Mouse (Mus musculus): ENCODE measurements around the gene Hacd4. TPM values are rescaled to one million over a fixed set of nuclear protein-coding genes. Genes with fewer than 3 reads are reported as not detected.
"Not testable (repeated sequence)": the region's sequence is repeated elsewhere in the genome, so short reads cannot be mapped to it uniquely, and the experiment has no call there.

Gene Hacd4
- polyA plus RNA-seq, 1 experiment from 2014 or later, result 7.8 TPM

DNA sequence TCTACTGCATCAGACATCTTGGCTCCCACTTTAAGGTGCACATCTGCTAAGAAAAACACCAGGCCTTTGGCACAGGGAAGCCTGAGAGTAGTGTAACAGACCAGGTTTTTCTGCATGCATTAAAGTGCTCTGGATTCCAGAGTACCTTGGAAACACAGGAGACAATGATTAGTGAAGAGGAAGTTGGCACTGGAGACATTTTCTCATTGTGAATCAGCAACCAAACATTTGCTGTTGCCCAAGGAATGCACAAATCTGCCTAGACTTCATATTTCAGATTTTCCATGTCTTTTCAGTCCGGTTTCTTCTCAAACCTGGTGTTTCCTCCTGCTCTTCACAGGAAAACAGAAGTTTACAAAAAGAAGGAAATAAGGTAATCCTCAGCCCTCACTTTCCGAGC lies 26.4 kb downstream of the Hacd4 start:
- H3K4me1 ChIP-seq (ENCODE audit: control insufficient read depth, insufficient read depth, low read length), result peaks cover 7% of the 10 kb centered on the region; the same call in 1 of the 2 replicates
- ATAC-seq (replicated peaks; ENCODE audit: extremely low read depth, insufficient read depth, low FRiP score), result no peak
- WGBS, result 72% methylated on average over 2 of the region's 2 CpGs
- H3K27me3 ChIP-seq (ENCODE audit: control insufficient read depth, insufficient read depth, low read length), result no peaks in the 10 kb centered on the region
- no peaks in the 10 kb centered on the region for H3K9me3 ChIP-seq (replicated peaks; ENCODE audit: control insufficient read depth, low read length)
- no peaks in the 10 kb centered on the region; the same call in 1 of the 2 replicates for H3K36me3 ChIP-seq (ENCODE audit: control insufficient read depth, insufficient read depth)
- no peak overlapping the region for H3K4me3 ChIP-seq (ENCODE audit: low read length)
- no peak overlapping the region for H3K9ac ChIP-seq (ENCODE audit: low read length)
- H3K27ac ChIP-seq (ENCODE audit: low read length), result no peak overlapping the region
- no peak overlapping the region for H3K4me2 ChIP-seq (ENCODE audit: low read depth, low read length)

DNA sequence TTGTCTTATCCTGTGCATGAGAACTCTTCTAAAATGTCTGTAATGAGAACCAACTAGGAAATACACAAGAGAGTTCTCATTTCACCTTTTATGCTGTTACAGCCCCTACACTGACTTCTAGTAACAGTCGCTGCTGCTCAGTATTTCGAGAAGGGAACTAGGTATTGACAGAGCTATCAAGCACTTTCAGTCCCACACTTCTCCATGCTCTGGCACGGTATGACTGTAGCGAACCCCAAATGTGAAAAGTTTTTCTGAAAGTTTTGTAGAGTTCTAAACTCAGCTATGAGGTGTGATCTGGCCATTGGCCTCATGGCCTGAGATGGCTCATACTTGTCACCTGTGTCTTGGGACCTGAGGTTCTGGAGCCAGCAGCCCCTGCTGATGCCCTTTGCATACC lies 29.4 kb downstream of the Hacd4 start:
- 92% methylated on average over 4 of the region's 4 CpGs for WGBS
- H3K9ac ChIP-seq (ENCODE audit: low read length), result no peak overlapping the region
- H3K4me3 ChIP-seq (ENCODE audit: low read length), result no peak overlapping the region
- H3K27ac ChIP-seq (ENCODE audit: low read length), result no peak overlapping the region
- ATAC-seq (replicated peaks; ENCODE audit: extremely low read depth, insufficient read depth, low FRiP score), result no peak
- H3K27me3 ChIP-seq (ENCODE audit: control insufficient read depth, insufficient read depth, low read length), result no peaks in the 10 kb centered on the region
- H3K4me2 ChIP-seq (ENCODE audit: low read depth, low read length), result no peak overlapping the region
- H3K36me3 ChIP-seq (ENCODE audit: control insufficient read depth, insufficient read depth), result no peaks in the 10 kb centered on the region; the same call in 1 of the 2 replicates
- no peaks in the 10 kb centered on the region for H3K9me3 ChIP-seq (replicated peaks; ENCODE audit: control insufficient read depth, low read length)
- H3K4me1 ChIP-seq (ENCODE audit: control insufficient read depth, insufficient read depth, low read length), result peaks cover 3% of the 10 kb centered on the region

DNA sequence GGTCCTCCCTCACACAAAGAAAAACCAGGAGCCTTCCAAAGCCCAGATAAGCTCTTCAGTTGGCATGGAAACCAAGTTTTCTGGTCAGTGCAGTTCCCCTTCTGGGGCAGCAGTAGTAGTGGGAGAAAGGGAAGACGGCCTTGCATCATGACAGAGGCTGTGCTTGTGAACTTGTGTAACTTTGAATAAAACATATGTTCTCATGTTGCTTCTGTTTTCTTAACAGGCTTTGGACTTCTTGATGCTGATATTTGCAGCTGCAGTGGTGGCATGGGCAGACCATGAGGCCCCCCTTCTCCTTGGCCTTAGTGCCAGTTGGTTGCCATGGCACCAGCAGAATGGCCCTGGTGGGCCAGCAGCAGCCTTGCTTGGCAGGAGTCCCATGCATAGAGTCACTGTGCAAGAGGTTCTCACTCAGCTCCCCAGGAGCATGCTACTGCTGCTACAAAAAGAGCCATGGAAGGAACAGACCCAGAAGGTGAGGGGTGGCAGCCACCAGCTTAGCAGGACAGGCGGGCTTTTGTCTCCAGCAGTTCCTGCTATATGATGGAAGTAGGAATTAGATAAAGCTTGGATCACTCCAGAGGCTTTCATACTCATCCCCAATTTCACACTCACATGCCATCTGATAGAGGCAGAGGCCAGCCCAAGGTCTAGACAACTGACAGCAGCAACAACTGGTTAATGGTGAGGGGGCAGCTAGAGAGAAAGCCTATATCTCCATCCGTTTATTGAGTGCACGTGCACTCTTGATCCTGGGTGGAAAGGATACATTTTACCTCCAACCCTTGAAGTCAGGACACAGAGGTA lies 31.6 kb downstream of the Hacd4 start:
- Histone ChIP-seq H3K27ac (ENCODE audit: low read length) (no peak overlapping the region), H3K27me3 (ENCODE audit: control insufficient read depth, insufficient read depth, low read length) (no peaks in the 10 kb centered on the region), H3K4me3 (ENCODE audit: low read length) (no peak overlapping the region), H3K9ac (ENCODE audit: low read length) (no peak overlapping the region), H3K36me3 (ENCODE audit: control insufficient read depth, insufficient read depth) (no peaks in the 10 kb centered on the region; the same call in 1 of the 2 replicates), H3K4me2 (ENCODE audit: low read depth, low read length) (no peak overlapping the region), H3K4me1 (ENCODE audit: control insufficient read depth, insufficient read depth, low read length) (peaks cover 3% of the 10 kb centered on the region), H3K9me3 (replicated peaks; ENCODE audit: control insufficient read depth, low read length) (no peaks in the 10 kb centered on the region)
- 77% methylated on average over 4 of the region's 4 CpGs for WGBS
- ATAC-seq (replicated peaks; ENCODE audit: extremely low read depth, insufficient read depth, low FRiP score), result no peak

DNA sequence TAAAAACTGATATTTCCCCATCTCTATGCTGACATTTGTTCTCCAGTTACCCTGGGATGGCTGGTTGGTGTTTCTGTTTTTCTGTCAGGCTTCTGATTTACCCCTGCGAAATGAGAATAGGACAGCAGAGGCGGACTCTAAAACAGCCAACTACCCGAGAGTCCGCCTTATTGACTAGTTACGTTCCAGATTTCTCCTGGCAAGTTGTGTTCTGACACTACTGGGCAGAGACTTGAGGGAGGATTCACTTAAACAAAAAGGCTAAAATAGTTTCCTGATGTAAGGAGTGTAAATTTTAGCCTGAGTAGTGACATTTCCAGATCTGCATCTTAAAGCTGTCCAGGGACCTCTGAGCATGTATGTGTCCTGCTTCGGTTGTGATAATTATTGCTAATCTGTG lies 35.8 kb downstream of the Hacd4 start:
- no peak overlapping the region for H3K4me3 ChIP-seq (ENCODE audit: low read length)
- no peaks in the 10 kb centered on the region for H3K36me3 ChIP-seq (ENCODE audit: control insufficient read depth, insufficient read depth)
- H3K27ac ChIP-seq (ENCODE audit: low read length), result no peak overlapping the region
- no peak overlapping the region for H3K4me2 ChIP-seq (ENCODE audit: low read depth, low read length)
- ATAC-seq (replicated peaks; ENCODE audit: extremely low read depth, insufficient read depth, low FRiP score), result no peak
- H3K9me3 ChIP-seq (replicated peaks; ENCODE audit: control insufficient read depth, low read length), result no peaks in the 10 kb centered on the region
- WGBS, result 93% methylated on average over 6 of the region's 6 CpGs
- peaks cover 3% of the 10 kb centered on the region for H3K4me1 ChIP-seq (ENCODE audit: control insufficient read depth, insufficient read depth, low read length)
- H3K9ac ChIP-seq (ENCODE audit: low read length), result no peak overlapping the region
- H3K27me3 ChIP-seq (ENCODE audit: control insufficient read depth, insufficient read depth, low read length), result no peaks in the 10 kb centered on the region

DNA sequence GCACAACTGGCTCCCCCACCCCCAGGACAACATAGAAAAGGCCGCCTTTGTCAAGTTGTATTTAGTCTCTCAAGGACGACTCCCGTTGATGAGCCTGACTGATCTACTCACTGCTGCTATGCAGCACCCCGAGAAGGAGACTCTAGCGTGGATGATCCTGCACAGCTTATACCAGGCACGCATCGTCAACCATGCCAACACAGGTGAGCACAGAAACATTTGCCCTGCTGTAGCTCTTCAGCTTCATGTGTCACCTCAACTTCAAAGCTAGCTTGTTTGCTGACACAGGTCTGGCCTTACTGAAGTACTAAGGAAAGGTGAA lies 37.8 kb downstream of the Hacd4 start:
- Histone ChIP-seq H3K4me3 (ENCODE audit: low read length) (no peak overlapping the region), H3K9me3 (replicated peaks; ENCODE audit: control insufficient read depth, low read length) (no peaks in the 10 kb centered on the region), H3K36me3 (ENCODE audit: control insufficient read depth, insufficient read depth) (no peaks in the 10 kb centered on the region), H3K27me3 (ENCODE audit: control insufficient read depth, insufficient read depth, low read length) (no peaks in the 10 kb centered on the region), H3K4me1 (ENCODE audit: control insufficient read depth, insufficient read depth, low read length) (no peaks in the 10 kb centered on the region; the same call in 1 of the 2 replicates), H3K27ac (ENCODE audit: low read length) (no peak overlapping the region), H3K9ac (ENCODE audit: low read length) (no peak overlapping the region), H3K4me2 (ENCODE audit: low read depth, low read length) (no peak overlapping the region)
- no peak for ATAC-seq (replicated peaks; ENCODE audit: extremely low read depth, insufficient read depth, low FRiP score)
- 90% methylated on average over 7 of the region's 7 CpGs for WGBS

DNA sequence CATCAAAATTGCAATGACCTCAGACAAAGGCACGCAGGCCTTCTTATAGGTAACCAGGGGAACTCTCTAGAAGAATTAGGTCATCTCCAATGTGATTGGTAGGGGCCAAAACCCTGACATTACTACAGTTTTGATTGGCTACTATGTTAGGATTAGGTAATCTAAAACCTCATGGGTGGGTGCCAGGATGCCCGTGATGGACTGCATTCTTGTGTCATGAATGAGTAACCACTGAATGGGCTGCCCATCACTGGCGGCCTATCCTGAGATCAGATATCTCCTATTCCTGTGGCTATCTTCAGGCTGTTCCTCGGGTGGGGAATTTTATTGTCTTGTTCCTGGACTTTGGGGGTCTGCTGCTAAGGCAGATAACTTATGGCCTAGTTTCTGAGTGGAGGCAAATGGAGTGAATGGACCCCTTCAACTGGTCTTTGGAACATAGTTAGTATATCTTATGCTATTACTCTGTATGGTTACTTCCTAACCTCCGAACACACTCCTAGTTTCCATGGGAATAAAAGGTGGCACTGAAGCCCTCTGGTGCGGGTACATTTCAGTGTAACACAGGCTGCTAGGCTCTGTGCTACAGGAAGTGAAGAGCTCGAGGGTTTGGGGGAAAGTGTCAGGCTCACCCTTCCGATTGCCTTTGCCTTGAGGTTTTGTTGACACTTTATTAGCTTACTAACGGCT lies 38.3 kb downstream of the Hacd4 start:
- no peak overlapping the region for H3K4me3 ChIP-seq (ENCODE audit: low read length)
- H3K9ac ChIP-seq (ENCODE audit: low read length), result no peak overlapping the region
- H3K27me3 ChIP-seq (ENCODE audit: control insufficient read depth, insufficient read depth, low read length), result no peaks in the 10 kb centered on the region
- H3K27ac ChIP-seq (ENCODE audit: low read length), result no peak overlapping the region
- H3K4me1 ChIP-seq (ENCODE audit: control insufficient read depth, insufficient read depth, low read length), result no peaks in the 10 kb centered on the region; the same call in 1 of the 2 replicates
- no peaks in the 10 kb centered on the region for H3K9me3 ChIP-seq (replicated peaks; ENCODE audit: control insufficient read depth, low read length)
- no peak for ATAC-seq (replicated peaks; ENCODE audit: extremely low read depth, insufficient read depth, low FRiP score)
- WGBS, result 69% methylated on average over 9 of the region's 9 CpGs
- no peaks in the 10 kb centered on the region for H3K36me3 ChIP-seq (ENCODE audit: control insufficient read depth, insufficient read depth)
- H3K4me2 ChIP-seq (ENCODE audit: low read depth, low read length), result no peak overlapping the region

DNA sequence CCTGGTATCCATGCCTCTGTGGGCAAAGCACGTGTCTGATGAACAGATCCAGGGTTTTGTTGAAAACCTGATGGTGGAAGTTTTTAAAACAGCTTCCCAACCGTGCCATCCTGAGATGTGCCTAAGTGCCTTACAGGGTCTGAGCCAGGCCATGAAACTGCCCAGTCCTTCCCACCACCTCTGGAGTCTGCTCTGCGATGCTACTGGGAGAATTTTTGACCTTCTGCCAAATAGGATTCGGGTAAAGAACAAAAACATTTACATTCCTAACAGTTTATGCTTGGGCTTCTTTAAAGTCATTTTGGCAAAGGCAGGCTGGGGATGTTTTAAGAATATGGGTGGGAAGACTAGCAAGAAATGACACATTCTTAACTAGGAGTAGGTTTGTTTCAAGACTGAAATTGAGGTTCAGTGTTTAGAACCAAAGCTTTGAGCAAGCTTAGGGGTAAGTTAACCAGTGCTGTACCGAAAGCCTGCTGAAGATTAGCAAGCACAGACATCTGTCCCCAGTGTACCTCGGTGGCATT lies 41.7 kb downstream of the Hacd4 start:
- Histone ChIP-seq H3K9me3 (replicated peaks; ENCODE audit: control insufficient read depth, low read length) (no peaks in the 10 kb centered on the region), H3K4me1 (ENCODE audit: control insufficient read depth, insufficient read depth, low read length) (peaks cover 6% of the 10 kb centered on the region; the same call in 1 of the 2 replicates), H3K9ac (ENCODE audit: low read length) (no peak overlapping the region), H3K4me2 (ENCODE audit: low read depth, low read length) (no peak overlapping the region), H3K27me3 (ENCODE audit: control insufficient read depth, insufficient read depth, low read length) (no peaks in the 10 kb centered on the region), H3K36me3 (ENCODE audit: control insufficient read depth, insufficient read depth) (no peaks in the 10 kb centered on the region), H3K4me3 (ENCODE audit: low read length) (no peak overlapping the region), H3K27ac (ENCODE audit: low read length) (no peak overlapping the region)
- 48% methylated on average over 6 of the region's 6 CpGs for WGBS
- no peak for ATAC-seq (replicated peaks; ENCODE audit: extremely low read depth, insufficient read depth, low FRiP score)

DNA sequence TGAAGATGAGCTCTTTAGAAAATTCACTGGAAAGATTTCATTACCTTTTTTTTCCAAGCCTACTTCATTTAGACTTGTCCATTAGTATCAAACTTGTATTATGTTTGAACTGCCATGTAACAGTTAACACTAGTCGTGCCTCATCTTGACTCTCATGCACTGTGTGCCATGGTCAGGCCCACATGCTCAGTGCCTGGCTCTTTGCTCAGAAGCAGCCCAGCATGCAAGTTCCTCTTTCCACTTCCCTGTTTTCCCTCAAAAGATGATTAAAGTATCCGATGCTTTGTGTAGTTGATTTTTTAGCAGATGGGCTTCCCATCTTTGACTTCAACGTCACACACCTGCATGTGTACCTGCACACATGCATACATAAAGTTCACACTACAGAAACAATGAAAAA lies 43.0 kb downstream of the Hacd4 start:
- H3K27ac ChIP-seq (ENCODE audit: low read length), result no peak overlapping the region
- ATAC-seq (replicated peaks; ENCODE audit: extremely low read depth, insufficient read depth, low FRiP score), result no peak
- 87% methylated on average over 3 of the region's 3 CpGs for WGBS
- H3K9me3 ChIP-seq (replicated peaks; ENCODE audit: control insufficient read depth, low read length), result no peaks in the 10 kb centered on the region
- H3K36me3 ChIP-seq (ENCODE audit: control insufficient read depth, insufficient read depth), result no peaks in the 10 kb centered on the region
- H3K27me3 ChIP-seq (ENCODE audit: control insufficient read depth, insufficient read depth, low read length), result no peaks in the 10 kb centered on the region
- H3K4me3 ChIP-seq (ENCODE audit: low read length), result no peak overlapping the region
- no peak overlapping the region for H3K9ac ChIP-seq (ENCODE audit: low read length)
- H3K4me2 ChIP-seq (ENCODE audit: low read depth, low read length), result no peak overlapping the region
- peaks cover 6% of the 10 kb centered on the region; the same call in 1 of the 2 replicates for H3K4me1 ChIP-seq (ENCODE audit: control insufficient read depth, insufficient read depth, low read length)

DNA sequence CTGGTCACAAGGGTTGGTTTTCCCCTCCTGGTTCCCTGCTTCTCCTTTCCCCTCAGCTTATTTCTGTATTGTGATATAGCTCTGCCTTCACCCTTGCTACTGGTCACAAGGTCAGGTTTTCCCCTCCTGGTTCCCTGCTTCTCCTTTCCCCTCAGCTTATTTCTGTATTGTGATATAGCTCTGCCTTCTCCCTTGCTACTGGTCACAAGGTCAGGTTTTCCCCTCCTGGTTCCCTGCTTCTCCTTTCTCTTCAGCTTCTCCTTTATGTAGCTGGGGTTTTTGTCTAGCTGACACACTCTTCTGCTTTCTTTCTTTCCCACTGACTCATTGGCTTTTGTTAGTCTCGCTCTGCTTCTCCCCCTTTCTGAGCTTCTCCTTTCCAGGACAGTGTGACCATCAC lies 48.1 kb downstream of the Hacd4 start:
- H3K4me1 ChIP-seq (ENCODE audit: control insufficient read depth, insufficient read depth, low read length); H3K36me3 ChIP-seq (ENCODE audit: control insufficient read depth, insufficient read depth); H3K4me2 ChIP-seq (ENCODE audit: low read depth, low read length); H3K4me3 ChIP-seq (ENCODE audit: low read length); H3K27ac ChIP-seq (ENCODE audit: low read length); H3K9ac ChIP-seq (ENCODE audit: low read length); H3K9me3 ChIP-seq (replicated peaks; ENCODE audit: control insufficient read depth, low read length); H3K27me3 ChIP-seq (ENCODE audit: control insufficient read depth, insufficient read depth, low read length); ATAC-seq (replicated peaks; ENCODE audit: extremely low read depth, insufficient read depth, low FRiP score): not testable (repeated sequence)
- 94% methylated on average over 1 of the region's 1 CpGs for WGBS

Measured in heart, embryonic 16.5 days (tissue).